Mouse (Mus musculus): ENCODE results near the gene Rab3a.

- TF ChIP-seq CTCF (IDR thresholded peaks at IDR 0.05; ENCODE audit: control insufficient read depth, insufficient read depth, insufficient read length) (no peak), MYOG (IDR thresholded peaks at IDR 0.05; ENCODE audit: control insufficient read depth, extremely low read depth, insufficient read length) (no peak), MAX (IDR thresholded peaks at IDR 0.05) (no peak), MYOD1 (IDR thresholded peaks at IDR 0.05; ENCODE audit: control insufficient read depth, insufficient read length, low read depth) (no peak), USF1 (IDR thresholded peaks at IDR 0.05; ENCODE audit: low read depth) (no peak), CEBPB (IDR thresholded peaks at IDR 0.05; ENCODE audit: low read depth) (no peak)
Measured at GRCm38 (mm10) chr8:70753151-70753550, 1.3 kb upstream of the Rab3a start.

Data from C2C12 (cell line).